Mouse (Mus musculus) heart, embryonic 15.5 days (tissue): ENCODE results near the gene Cbx6. TPM values are rescaled to one million over a fixed set of nuclear protein-coding genes. Genes with fewer than 3 reads are reported as not detected.

ENCODE experiments used
- ATAC-seq: fragments of 200-750 bp; cut with Nextera tagmentation; replicated peaks from 2 replicates; pipeline ENCODE4 v1.8.0; 2017; ENCODE audit warnings: low read depth, moderate TSS enrichment; ENCODE audit not compliant: insufficient number of reproducible peaks, insufficient read depth, low FRiP score
- H3K27ac ChIP-seq: fragments of 300-500 bp; sonication (generic); 2 replicates; pipeline ENCODE4 v1.5.1; 2015; ENCODE audit warnings: mild to moderate bottlenecking, inconsistent platforms
- H3K27me3 ChIP-seq: fragments of 300-500 bp; sonication (generic); 2 replicates; pipeline ENCODE4 v1.6.1; 2015; ENCODE audit warnings: inconsistent platforms
- H3K36me3 ChIP-seq: fragments of 300-500 bp; sonication (generic); 2 replicates; pipeline ENCODE4 v1.6.1; 2015; ENCODE audit warnings: mild to moderate bottlenecking, inconsistent platforms
- H3K4me1 ChIP-seq: fragments of 300-500 bp; sonication (generic); replicated peaks from 2 replicates; pipeline ENCODE4 v1.6.1; 2015; ENCODE audit warnings: inconsistent platforms
- H3K4me2 ChIP-seq: fragments of 300-500 bp; sonication (generic); 2 replicates; pipeline ENCODE4 v1.6.1; 2015; ENCODE audit warnings: inconsistent platforms, mild to moderate bottlenecking, moderate library complexity
- H3K4me3 ChIP-seq: fragments of 300-500 bp; sonication (generic); 2 replicates; pipeline ENCODE4 v1.5.1; 2015; ENCODE audit warnings: mild to moderate bottlenecking, inconsistent platforms
- H3K9ac ChIP-seq: fragments of 300-500 bp; sonication (generic); 2 replicates; pipeline ENCODE4 v1.6.1; 2015; ENCODE audit warnings: mild to moderate bottlenecking, inconsistent platforms
- H3K9me3 ChIP-seq: fragments of 300-500 bp; sonication (generic); replicated peaks from 2 replicates; pipeline ENCODE4 v1.6.1; 2016; ENCODE audit warnings: inconsistent platforms
- WGBS: fragments of 180-500 bp; shearing (Covaris S2); methylation state at CpG from one replicate; pipeline ENCODE4 v1.1.7; 2015; ENCODE audit warnings: mixed read lengths; 5-methylcytosine and 5-hydroxymethylcytosine counted together
- polyA plus RNA-seq: library from polyadenylated mRNA; unstranded; fragments of >200 nt; fragmentation: Nextera tagmentation; extraction: Ambion mirVana; gene quantifications from 2 replicates; pipeline ENCODE4 v1.2.1, GENCODE M21; 2015

Cbx6 gene
- polyA plus RNA-seq, 1 experiment from 2014 or later: 52.1 TPM

GRCm38 (mm10) chr15:79859821-79860220, 25.3 kb upstream of the Cbx6 start:
- Histone ChIP-seq H3K27me3 (no peaks in the 10 kb centered on the region), H3K4me3 (no peak overlapping the region), H3K4me2 (no peak overlapping the region), H3K27ac (no peak overlapping the region), H3K9ac (no peak overlapping the region), H3K36me3 (no peaks in the 10 kb centered on the region), H3K4me1 (0 out of 2 replicates have a peak, but pooled peaks cover 4% of the 10 kb centered on the region), H3K9me3 (no peaks in the 10 kb centered on the region)
- WGBS: 82% methylated on average over 9 of the region's 9 CpGs
- ATAC-seq: no peak

DNA sequence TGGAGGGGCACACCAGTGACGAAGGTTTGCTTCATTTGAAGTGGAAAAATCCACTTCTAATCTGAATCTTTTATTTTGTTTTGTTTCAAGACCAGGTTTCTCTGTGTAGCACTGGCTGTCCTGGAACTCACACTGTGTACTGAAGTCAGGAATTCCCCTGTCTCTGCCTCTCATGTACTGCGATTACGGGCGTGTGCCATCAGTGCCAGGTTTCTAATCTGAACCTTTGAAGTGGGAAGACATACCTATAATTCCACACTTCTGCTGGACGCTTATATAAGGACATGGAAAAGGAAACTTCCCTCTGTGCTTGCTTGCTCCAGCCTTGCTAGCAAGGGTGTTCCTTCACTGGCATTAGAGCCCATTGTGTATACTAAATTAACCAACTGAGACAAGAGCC, 24.5 kb upstream of the Cbx6 start:
- Histone ChIP-seq H3K4me1 (0 out of 2 replicates have a peak, but pooled peaks cover 4% of the 10 kb centered on the region), H3K9ac (no peak overlapping the region), H3K4me3 (no peak overlapping the region), H3K27me3 (no peaks in the 10 kb centered on the region), H3K27ac (no peak overlapping the region), H3K9me3 (no peaks in the 10 kb centered on the region), H3K4me2 (no peak overlapping the region), H3K36me3 (no peaks in the 10 kb centered on the region)
- ATAC-seq: peak; percentile 58; the same call in 1 of the 2 replicates
- 47% methylated on average over 5 of the region's 5 CpGs for WGBS

GRCm38 (mm10) chr15:79850143-79850542, 15.7 kb upstream of the Cbx6 start:
- H3K27me3 ChIP-seq: no peaks in the 10 kb centered on the region
- no peak overlapping the region for H3K4me2 ChIP-seq
- WGBS: 89% methylated on average over 2 of the region's 2 CpGs
- H3K4me1 ChIP-seq: peaks cover 12% of the 10 kb centered on the region
- H3K9ac ChIP-seq: no peak overlapping the region
- H3K9me3 ChIP-seq: no peaks in the 10 kb centered on the region
- no peak for ATAC-seq
- no peaks in the 10 kb centered on the region for H3K36me3 ChIP-seq
- H3K4me3 ChIP-seq: no peak overlapping the region
- no peak overlapping the region for H3K27ac ChIP-seq

DNA sequence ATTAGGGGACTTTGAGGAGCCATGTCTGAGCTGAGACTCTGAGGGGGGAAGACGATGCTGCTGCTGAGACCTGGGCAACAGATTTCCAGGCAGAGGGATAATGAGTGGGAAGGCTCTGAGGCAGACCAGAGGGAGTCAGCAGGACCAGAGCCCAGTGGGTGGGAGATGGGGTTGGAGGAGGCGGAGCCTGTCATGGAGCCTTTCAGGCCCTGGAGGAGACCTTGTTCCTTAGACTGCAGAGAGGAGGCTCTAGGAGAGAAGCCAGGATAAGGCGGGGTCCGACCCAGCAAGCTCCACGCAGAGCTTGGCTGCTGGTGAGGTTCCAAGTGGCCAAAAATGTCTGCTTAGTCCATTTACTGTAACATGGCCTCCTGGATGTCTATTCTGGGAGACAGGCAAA, 12.6 kb upstream of the Cbx6 start:
- no peak overlapping the region for H3K4me2 ChIP-seq
- no peak overlapping the region for H3K4me3 ChIP-seq
- 23% methylated on average over 5 of the region's 5 CpGs for WGBS
- peaks cover 12% of the 10 kb centered on the region for H3K4me1 ChIP-seq
- peak overlapping the region; percentile 43 for H3K27ac ChIP-seq
- no peak overlapping the region for H3K9ac ChIP-seq
- H3K36me3 ChIP-seq: no peaks in the 10 kb centered on the region
- peak; percentile 62; the same call in 1 of the 2 replicates for ATAC-seq
- H3K9me3 ChIP-seq: no peaks in the 10 kb centered on the region
- H3K27me3 ChIP-seq: no peaks in the 10 kb centered on the region

GRCm38 (mm10) chr15:79845986-79846385, 11.5 kb upstream of the Cbx6 start:
- Histone ChIP-seq H3K36me3 (no peaks in the 10 kb centered on the region), H3K9me3 (no peaks in the 10 kb centered on the region), H3K4me1 (peaks cover 12% of the 10 kb centered on the region), H3K4me3 (no peak overlapping the region), H3K27me3 (0 out of 2 replicates have a peak, but pooled peaks cover 2% of the 10 kb centered on the region), H3K9ac (no peak overlapping the region), H3K27ac (no peak overlapping the region), H3K4me2 (no peak overlapping the region)
- ATAC-seq: no peak
- 64% methylated on average over 4 of the region's 4 CpGs for WGBS

GRCm38 (mm10) chr15:79842985-79843384, 8.5 kb upstream of the Cbx6 start:
- H3K9me3 ChIP-seq: no peaks in the 10 kb centered on the region
- H3K4me2 ChIP-seq: no peak overlapping the region
- no peak overlapping the region for H3K4me3 ChIP-seq
- peaks cover 12% of the 10 kb centered on the region for H3K4me1 ChIP-seq
- ATAC-seq: no peak
- peaks cover 6% of the 10 kb centered on the region; the same call in 1 of the 2 replicates for H3K27me3 ChIP-seq
- no peak overlapping the region for H3K27ac ChIP-seq
- no peaks in the 10 kb centered on the region for H3K36me3 ChIP-seq
- 80% methylated on average over 3 of the region's 3 CpGs for WGBS
- H3K9ac ChIP-seq: no peak overlapping the region

GRCm38 (mm10) chr15:79840281-79840680, 5.8 kb upstream of the Cbx6 start:
- H3K4me2 ChIP-seq: no peak overlapping the region
- H3K4me3 ChIP-seq: no peak overlapping the region
- WGBS: 50% methylated on average over 2 of the region's 2 CpGs
- H3K9ac ChIP-seq: no peak overlapping the region
- ATAC-seq: no peak
- H3K4me1 ChIP-seq: no peaks in the 10 kb centered on the region
- H3K27me3 ChIP-seq: peaks cover 8% of the 10 kb centered on the region; the same call in 1 of the 2 replicates
- no peaks in the 10 kb centered on the region for H3K9me3 ChIP-seq
- no peaks in the 10 kb centered on the region for H3K36me3 ChIP-seq
- H3K27ac ChIP-seq: no peak overlapping the region

DNA sequence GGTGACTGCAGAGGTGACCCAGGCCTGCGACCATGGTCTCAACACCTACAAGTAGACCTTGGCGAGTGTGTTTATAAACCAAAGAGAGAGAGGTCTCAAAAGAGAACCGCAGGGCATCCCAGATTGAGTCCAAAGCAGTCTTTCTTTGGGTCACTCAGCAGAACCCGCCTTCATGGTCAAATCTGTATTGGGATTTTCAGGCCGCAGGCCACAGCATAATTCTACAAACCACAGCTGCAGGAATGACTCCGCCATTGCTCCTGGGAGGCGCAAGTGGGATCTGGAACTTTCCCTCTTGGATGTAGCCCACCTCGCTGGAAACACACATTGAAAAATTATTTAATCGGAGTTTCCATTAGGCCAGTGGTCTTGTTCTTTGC, 383 bp upstream of the Cbx6 start:
- Histone ChIP-seq H3K9ac (no peak overlapping the region), H3K36me3 (peaks cover 5% of the 10 kb centered on the region; the same call in 1 of the 2 replicates), H3K9me3 (no peaks in the 10 kb centered on the region), H3K27me3 (peaks cover 3% of the 10 kb centered on the region; the same call in 1 of the 2 replicates), H3K4me2 (peak overlapping the region; percentile 82), H3K4me3 (peak overlapping the region; percentile 88; the same call in 1 of the 2 replicates), H3K4me1 (peaks cover 36% of the 10 kb centered on the region), H3K27ac (peak overlapping the region; percentile 96)
- 59% methylated on average over 9 of the region's 9 CpGs for WGBS
- no peak for ATAC-seq

DNA sequence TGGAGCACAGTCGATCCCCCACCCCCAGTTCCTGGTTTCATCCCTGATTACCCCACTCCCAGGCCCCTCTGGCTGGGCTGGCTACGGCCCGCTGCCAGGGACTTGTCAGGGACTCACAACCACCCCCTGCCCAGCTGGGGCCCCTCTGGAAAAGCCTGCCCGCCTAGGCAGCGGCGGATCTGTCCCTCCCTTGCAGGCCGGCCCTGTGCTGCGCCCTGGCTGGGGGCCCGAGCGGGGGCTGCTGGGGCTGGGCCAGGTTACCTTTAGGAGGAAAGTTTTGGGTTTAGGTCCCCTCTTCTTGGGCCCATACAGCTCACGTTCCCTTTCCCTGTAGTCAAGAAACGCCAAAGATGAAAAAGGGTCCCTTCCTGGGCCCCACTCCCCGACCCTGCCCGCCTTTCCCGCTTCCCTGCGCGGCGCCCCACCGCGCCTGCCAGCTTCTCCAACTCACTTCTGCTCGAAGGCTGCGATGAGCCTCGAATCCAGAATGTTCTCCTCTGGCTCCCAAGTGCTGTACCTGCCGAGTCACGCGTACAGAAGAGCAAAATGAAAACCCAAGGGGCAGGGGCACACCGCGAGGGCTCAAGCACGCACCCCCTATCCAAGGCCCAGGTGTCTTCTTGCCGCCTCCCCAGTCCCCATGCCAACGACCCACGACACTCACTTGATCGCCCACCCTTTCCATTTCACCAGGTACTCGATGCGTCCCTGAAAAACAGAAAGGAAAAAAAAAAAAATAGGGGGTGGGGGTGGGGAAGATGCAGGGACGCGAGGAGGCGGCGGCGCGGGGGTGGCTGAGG, 1.0 kb downstream of the Cbx6 start:
- Histone ChIP-seq H3K36me3 (peaks cover 7% of the 10 kb centered on the region; the same call in 1 of the 2 replicates), H3K27ac (peak overlapping the region; percentile 96), H3K4me3 (peak overlapping the region; percentile 88), H3K4me2 (peak overlapping the region; percentile 82), H3K9me3 (no peaks in the 10 kb centered on the region), H3K27me3 (0 out of 2 replicates have a peak, but pooled peaks cover 3% of the 10 kb centered on the region), H3K4me1 (peaks cover 50% of the 10 kb centered on the region), H3K9ac (peak overlapping the region; percentile 80)
- under 1% methylated on average over 41 of the region's 41 CpGs for WGBS
- peak; percentile 45; the same call in 1 of the 2 replicates for ATAC-seq

GRCm38 (mm10) chr15:79832064-79832900, 2.2 kb downstream of the Cbx6 start:
- no peak for ATAC-seq
- H3K4me1 ChIP-seq: peaks cover 62% of the 10 kb centered on the region
- peak overlapping the region; percentile 82 for H3K4me2 ChIP-seq

GRCm38 (mm10) chr15:79830388-79830787, 4.1 kb downstream of the Cbx6 start:
- Histone ChIP-seq H3K9me3 (no peaks in the 10 kb centered on the region), H3K27ac (no peak overlapping the region), H3K27me3 (no peaks in the 10 kb centered on the region), H3K4me3 (no peak overlapping the region), H3K36me3 (peaks cover 20% of the 10 kb centered on the region; the same call in 1 of the 2 replicates), H3K4me1 (peaks cover 77% of the 10 kb centered on the region), H3K9ac (no peak overlapping the region), H3K4me2 (no peak overlapping the region)
- ATAC-seq: no peak
- WGBS: 15% methylated on average over 4 of the region's 4 CpGs

More at GRCm38 (mm10) chr15:79832064-79832900, 2.2 kb downstream of the Cbx6 start:
- H3K4me3 ChIP-seq: peak overlapping the region; percentile 88
- no peaks in the 10 kb centered on the region for H3K27me3 ChIP-seq
- H3K9me3 ChIP-seq: no peaks in the 10 kb centered on the region
- H3K27ac ChIP-seq: peak overlapping the region; percentile 96
- peaks cover 15% of the 10 kb centered on the region; the same call in 1 of the 2 replicates for H3K36me3 ChIP-seq
- 34% methylated on average over 18 of the region's 18 CpGs for WGBS
- peak overlapping the region; percentile 80 for H3K9ac ChIP-seq
